Mouse (Mus musculus) kidney, postnatal 36 days (tissue): ENCODE measurements around the gene Fam208a.

Experiments used
- DNase-seq, 2 experiments: peaks; one replicate each; pipeline ENCODE4 v3.0.0; 2021 to 2022; ENCODE audit warnings: mixed read lengths in 2 of 2

Gene Fam208a

DNA sequence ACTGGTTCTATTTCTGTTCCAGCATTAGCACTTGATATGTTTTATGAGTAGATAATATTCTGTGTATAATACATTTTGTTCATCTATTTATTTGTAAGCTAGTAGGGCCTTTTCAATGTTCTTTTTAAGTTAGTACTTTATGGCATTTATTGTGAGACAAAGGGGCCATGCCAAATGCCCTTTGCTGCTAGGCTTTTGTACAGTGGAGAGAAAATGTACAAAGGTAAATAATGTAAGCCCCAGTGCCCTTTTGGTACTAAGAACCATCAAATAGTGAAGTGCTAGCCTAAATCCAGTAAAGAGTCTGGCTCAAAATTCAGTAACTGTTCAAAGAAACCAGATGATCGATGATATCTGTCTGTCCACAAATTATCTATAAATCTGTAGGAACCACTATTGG lies 6.3 kb upstream of the Fam208a start:
- no peak for DNase-seq

DNA sequence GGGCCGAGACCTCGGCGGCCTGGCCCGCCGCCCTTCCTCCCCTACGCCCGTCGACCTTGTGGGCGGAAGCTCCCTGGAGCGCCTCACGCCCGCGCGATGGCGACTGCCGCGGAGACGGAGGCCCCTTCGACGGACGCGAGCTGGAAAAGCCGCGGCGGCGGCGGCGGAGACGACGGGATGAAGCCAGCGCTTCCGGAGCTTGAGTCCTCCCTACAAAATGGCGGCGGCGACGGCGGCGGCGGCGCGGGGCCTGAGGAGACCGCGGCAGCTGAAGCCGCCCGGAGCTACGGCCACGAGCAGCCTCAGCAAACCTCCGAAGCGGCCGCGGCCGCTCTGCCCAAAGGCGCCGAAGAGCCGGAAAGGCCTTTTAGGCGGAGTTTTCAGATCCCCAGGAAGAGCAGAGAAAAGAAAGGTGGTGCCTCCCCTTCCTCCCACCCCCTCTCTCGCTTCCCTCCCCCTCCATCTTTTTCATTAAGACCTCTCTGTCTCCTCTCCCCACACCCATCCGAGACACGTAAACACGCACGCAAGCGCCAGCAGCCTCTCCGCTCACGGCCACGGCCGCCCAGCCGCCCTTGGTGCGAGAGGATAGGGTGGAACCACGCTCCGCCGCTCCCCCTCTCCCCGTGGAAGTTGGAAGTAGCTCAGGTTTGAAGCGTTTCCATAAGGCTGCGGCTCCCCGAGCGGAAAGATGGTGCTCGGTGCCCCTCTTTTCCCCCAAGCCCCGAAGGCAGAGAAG lies 508 bp downstream of the Fam208a start:
- DNase-seq, result peak; percentile 88

- no peak for DNase-seq
These were observed 1.6 kb downstream of the Fam208a start for GRCm38 (mm10) chr14:27430280-27430679.

DNA sequence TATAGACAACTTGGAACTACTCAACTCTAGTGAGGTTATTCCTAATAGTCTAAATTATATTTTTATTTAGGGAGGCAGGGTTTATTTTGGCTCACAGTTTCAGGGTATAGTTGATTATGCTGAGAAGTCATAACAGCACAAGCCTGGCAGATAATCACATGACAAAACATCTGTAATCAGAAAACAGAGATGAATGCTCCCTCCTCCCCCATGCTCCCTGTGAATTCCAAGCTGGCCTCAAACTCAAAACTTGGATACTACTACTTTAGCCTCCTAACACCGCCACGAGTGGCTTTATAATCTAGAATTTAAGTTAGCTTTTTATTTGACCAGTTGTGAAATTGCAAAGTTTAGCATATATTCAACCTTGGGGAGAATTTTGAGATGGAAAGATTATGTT lies 3.4 kb downstream of the Fam208a start:
- DNase-seq, result no peak

GRCm38 (mm10) chr14:27436116-27436515 lies 7.5 kb downstream of the Fam208a start:
- no peak for DNase-seq

- DNase-seq, result peak; percentile 51 to 53
These were observed 8.2 kb downstream of the Fam208a start for GRCm38 (mm10) chr14:27436826-27437225.

GRCm38 (mm10) chr14:27440921-27441320 lies 12.3 kb downstream of the Fam208a start:
- DNase-seq, result peak; percentile 26 to 42

- no peak for DNase-seq
These were observed 16.2 kb downstream of the Fam208a start for GRCm38 (mm10) chr14:27444851-27445281.

GRCm38 (mm10) chr14:27446963-27447362 lies 18.3 kb downstream of the Fam208a start:
- DNase-seq, result no peak

DNA sequence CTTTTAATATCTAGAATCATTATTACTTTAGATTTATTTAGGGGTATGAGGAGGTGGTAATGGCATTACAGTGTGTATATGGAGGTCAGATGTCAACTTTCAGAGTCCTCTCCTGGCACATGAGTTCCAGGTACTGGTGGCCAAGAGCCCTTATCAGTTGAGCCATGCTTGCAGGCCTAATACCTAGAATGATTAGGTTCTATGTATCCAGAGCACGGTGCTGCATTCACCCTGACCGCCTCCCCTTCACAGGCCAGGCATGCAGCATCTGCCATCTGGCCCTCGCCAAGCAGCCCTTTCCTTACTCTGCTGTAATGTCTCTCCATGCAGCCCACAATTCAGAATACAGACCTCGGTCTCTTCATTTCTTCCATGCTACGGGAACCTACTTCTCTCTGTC lies 62.8 kb downstream of the Fam208a start:
- DNase-seq, result no peak

DNA sequence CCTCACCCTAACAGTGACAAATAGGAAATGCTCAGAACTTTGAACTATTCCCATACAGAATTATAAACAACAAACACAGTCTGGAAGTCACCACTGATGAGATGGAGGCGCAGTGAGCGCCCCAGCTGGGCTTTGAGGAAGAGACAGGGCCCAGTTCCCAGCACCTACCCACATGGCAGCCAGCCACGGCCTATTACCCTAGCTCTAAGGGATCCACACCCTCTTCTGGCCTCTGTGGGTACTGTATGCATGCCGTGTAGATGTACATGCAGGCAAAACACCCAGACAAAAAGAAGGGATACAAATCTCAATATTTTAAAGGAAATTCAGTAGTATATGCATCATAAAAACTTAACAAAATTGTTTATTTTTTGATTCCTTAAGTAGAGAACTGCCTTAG lies 64.9 kb downstream of the Fam208a start:
- DNase-seq, result peak in 1 of 2 experiments; percentile 31

DNA sequence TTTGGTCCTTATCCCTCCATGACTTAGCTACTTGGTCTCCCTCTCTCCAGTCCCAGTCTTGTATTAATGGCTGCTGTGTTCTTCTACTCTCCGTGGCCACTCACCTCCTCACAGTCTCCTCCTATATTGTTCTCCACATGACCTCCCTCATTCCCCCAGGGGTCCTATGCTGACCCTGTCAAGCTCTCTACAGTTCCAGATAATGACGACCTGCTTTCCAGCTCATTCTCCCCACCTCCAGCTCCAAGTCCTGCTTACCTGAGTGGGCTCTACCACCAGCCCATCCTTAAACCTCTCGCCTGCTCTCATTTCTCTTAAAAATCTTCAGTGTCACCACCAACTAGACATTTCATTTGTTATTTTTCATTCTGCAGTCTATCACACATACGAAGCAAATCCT lies 72.5 kb downstream of the Fam208a start:
- DNase-seq, result no peak

GRCm38 (mm10) chr14:27507894-27508643 lies 79.4 kb downstream of the Fam208a start, which contains the start of gene Ccdc66:
TSS of gene Ccdc66 (minus strand) at chr14:27508460.
- peak; percentile 97 to 99 for DNase-seq

GRCm38 (mm10) chr14:27508644-27509301 lies 80.1 kb downstream of the Fam208a start:
- DNase-seq, result no peak

- DNase-seq, result no peak
These were observed 95.9 kb downstream of the Fam208a start for GRCm38 (mm10) chr14:27524541-27524940.
